Mouse (Mus musculus) thymus, postnatal 10 days (tissue): ENCODE data around the gene Prox2.

Source experiments
- DNase-seq, 2 experiments: peaks; one replicate each; pipeline ENCODE4 v3.0.0; 2021; ENCODE audit warnings: low spot score in 2 of 2

The Prox2 gene

DNA sequence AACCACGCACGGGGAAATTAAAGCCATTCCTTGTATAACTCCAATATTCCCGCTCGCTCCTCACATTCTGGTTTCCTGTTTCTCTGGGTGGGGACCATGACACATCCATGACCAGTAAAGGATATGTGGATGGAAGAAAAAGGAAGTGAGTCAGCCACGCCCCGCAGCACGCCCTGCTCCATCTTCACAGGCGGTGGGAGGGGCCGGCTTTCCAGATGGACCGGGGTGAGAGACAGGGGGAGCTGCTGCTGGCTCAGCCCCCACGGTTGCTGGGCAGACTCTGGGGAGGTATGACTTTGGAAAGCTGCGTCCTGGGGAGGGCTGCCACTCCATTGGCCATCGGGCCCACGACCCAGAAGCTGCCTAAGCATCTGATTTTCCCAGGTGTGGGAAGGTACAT is 16.5 kb downstream of the Prox2 start:
- DNase-seq = no peak

DNA sequence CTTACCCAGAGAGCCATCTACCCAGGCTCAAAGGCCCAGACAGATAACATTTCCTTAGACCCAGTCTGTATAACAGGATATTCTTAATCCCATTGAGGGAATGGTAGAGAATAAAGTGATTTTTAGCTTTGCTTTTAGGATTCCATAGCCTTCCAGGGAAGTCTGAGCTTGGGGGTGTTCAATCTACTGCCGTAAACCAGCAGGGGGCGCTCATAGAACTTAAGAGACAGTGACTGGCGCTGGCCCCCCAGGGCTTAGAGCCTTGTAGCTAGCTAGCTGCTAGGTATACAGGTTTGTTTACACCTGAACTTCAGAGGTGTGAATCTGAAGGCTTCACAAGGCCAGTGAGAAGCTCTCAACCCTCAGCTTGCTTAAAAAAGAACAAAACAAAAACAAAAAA is 18.3 kb downstream of the Prox2 start:
- peak; percentile 50 to 87 for DNase-seq

DNA sequence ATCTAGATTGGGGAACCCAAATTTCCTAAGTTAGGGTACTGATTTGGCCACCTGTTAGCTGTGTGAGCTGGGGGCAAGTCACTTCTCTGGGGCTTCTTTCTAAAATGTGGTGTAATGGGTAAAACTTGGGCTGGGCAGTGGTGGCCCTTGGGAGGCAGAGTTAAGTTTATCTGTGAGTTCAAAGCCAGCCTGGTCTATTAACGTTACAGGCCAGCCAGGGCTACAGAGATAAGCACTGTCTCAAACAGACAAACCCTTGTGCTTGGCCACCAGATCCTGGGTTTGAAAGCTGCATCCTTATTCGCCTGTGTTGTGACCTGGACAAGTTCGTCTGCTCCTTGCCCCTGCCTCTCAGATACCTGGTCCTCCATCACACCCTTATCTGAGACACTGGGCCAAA is 19.4 kb downstream of the Prox2 start:
- DNase-seq = no peak

DNA sequence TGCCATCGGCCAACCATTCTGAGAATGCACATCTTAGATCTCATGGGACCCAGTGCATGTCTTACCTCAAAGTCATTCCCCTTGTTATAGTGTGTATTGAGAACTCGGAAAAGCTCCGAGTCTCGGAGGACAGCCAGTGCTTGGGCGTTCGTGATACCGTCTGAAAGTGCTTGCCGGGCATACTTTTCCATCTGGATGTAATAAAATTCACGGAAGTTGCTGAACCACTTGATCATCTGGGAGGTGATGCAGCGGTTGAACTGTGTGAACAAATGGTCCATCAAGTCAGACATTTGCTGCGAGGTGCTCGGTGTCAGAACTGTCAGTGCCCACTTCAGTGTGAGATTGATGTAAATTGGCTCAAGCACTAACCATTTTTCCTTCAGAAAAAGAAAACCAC is 22.7 kb downstream of the Prox2 start:
- no peak for DNase-seq

DNA sequence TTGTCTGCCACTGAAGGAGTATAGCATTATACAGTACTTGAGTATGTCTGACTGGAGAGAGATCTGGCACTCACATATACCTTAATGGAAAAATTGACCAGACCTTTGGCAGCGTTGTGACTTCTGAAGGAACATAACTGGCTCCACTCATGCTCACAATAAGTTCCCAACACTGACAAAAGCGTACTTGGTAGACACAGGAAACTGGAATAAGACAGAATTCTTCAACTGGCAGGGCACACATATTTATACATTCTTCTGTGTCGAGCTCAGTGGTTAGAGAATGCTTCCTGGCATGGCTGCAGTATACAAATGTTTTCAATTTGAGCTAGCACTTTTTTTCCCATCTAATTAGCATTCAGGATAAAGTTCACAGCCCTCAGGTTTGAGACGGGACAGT is 25.6 kb downstream of the Prox2 start:
- DNase-seq = no peak

- no peak for DNase-seq
These were observed 26.3 kb downstream of the Prox2 start for GRCm38 (mm10) chr12:85084257-85084656.

- no peak for DNase-seq
These were observed 33.5 kb downstream of the Prox2 start for GRCm38 (mm10) chr12:85077100-85077499.

- DNase-seq = no peak
These were observed 39.5 kb downstream of the Prox2 start for GRCm38 (mm10) chr12:85071043-85071442.

DNA sequence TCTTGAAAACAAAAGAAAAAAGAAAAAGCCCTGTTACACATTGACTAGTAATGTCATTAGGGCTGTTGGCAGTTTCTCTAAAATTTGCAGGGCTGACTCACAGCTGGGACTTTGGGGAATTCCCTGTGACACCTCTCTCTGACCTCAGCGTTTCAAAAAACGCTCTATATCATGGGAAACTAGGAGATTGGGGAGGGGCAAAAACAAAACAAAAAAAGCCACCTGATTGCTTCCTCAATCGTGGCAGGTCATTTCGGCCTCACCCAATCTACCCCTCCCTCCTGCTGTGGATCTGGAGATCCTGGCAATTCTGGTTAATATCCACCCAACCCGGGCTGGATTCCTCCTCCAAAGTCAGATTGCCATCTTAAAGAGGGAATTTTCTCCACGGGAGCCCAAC is 59.3 kb downstream of the Prox2 start:
- DNase-seq = no peak
